Mouse (Mus musculus): ENCODE measurements around the gene Tecr. TPM values are rescaled to one million over a fixed set of nuclear protein-coding genes. Genes with fewer than 3 reads are reported as not detected.

Tecr gene
- 629 and 635 TPM in 2 replicates for polyA plus RNA-seq (2014; fragmentation: Nextera tagmentation; extraction: Ambion mirVana)

DNA sequence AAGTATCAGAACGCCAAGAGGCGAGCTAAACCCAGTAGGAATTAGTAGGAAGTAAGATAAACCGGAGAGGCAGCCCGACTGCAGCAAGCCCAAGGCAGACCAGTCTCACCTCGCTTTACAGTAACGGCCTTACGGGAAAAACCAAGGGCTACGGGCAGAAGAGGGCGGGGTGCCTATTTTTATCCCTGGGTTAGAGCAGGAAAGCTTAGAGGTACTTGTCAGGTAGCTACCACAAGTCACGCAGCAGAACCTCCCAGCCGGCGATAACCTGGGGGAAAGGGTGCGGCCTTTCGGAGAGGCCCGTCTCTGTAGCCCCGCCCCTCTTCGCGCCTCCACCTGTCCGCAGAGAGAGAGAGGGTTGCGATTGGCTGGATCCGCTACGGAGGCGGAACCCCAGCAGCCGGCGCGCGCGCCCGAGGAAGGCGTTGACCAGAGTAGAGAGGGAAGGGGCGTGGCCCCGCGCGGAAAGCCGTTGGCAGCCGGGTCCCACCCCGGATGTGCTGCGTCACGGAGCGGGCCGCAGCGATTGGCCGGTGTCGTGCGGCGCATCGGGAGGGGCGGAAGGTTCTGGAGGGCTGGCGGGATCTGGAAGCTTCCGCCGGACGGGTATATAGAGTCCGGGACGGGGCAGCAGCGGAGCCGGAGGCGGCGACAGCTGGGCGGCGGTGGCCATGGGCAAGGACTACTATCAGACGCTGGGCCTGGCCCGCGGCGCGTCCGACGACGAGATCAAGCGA is at the start of gene Tecr, which contains the start of gene Dnajb1:
Gene Tecr (minus strand): TSS at position 311 of the 737 bp plus-strand sequence.
Gene Dnajb1 (plus strand): TSS at position 533 of the 737 bp plus-strand sequence.
- peak within 1 kb of the TSS; percentile 95 for H3K4me2 ChIP-seq (replicated peaks; ENCODE audit: low read depth, low read length)
- H3K36me3 ChIP-seq (ENCODE audit: control insufficient read depth, insufficient read depth, low read length): peaks cover 32% of the 10 kb centered on the region
- peak within 1 kb of the TSS; percentile 98 for H3K27ac ChIP-seq (ENCODE audit: low read length)
- peak; percentile 96 for ATAC-seq (ENCODE audit: insufficient number of reproducible peaks, insufficient read depth, low FRiP score, low read depth)
- H3K9ac ChIP-seq (replicated peaks; ENCODE audit: low read depth, low read length): peak within 1 kb of the TSS; percentile 84
- H3K27me3 ChIP-seq (ENCODE audit: control insufficient read depth, insufficient read depth, low read length): no peaks in the 10 kb centered on the region
- H3K9me3 ChIP-seq (ENCODE audit: control insufficient read depth, low read depth, low read length): no peaks in the 10 kb centered on the region
- H3K4me1 ChIP-seq (ENCODE audit: control insufficient read depth, insufficient read depth, low read length): peaks cover 14% of the 10 kb centered on the region
- WGBS: under 1% methylated on average over 66 of the region's 69 CpGs
- peak within 1 kb of the TSS; percentile 76 for H3K4me3 ChIP-seq (ENCODE audit: low read depth, low read length)

DNA sequence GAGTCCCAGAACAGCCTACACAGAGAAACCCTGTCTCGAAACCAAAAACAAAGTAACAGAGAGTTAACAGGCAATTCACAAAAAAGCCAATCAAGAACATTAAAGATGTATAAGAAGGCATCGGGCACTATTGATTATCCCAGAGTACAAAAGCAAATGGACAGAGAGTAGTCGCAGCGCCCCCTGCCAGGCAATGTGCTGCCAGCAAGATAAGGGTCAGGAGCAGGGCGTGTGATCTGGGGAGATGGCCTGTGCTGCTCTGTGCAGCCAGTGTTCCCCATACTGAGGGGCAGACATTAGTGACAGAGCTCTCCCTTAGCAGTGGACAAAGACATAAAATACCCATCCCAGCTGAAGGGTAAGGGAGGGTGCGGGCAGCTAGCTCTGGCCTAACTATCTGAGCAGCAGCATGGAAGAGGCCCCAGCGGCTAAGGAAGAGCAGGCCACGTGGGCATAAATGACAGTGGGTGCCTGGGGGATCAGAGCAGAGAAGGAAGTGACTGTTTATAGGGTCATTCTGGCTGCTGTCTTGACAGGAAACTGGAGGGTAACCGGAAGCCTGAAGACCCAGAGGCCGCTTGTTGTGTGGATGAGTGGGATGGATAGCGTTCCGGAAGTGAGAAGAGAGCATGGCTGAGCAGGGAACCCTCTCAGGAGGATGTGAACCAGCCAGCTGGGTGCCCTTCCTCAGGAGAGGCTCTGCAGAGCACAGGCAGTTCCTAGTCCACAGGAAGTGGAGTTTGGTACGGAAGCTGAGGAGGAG is 48.9 kb upstream of the Tecr start:
- Histone ChIP-seq H3K4me1 (ENCODE audit: control insufficient read depth, insufficient read depth, low read length) (peaks cover 30% of the 10 kb centered on the region), H3K4me3 (ENCODE audit: low read depth, low read length) (no peak overlapping the region), H3K4me2 (replicated peaks; ENCODE audit: low read depth, low read length) (no peak overlapping the region), H3K27ac (ENCODE audit: low read length) (peak overlapping the region; percentile 15; the same call in 1 of the 2 replicates), H3K36me3 (ENCODE audit: control insufficient read depth, insufficient read depth, low read length) (no peaks in the 10 kb centered on the region; the same call in 1 of the 2 replicates), H3K9ac (replicated peaks; ENCODE audit: low read depth, low read length) (no peak overlapping the region), H3K9me3 (ENCODE audit: control insufficient read depth, low read depth, low read length) (no peaks in the 10 kb centered on the region), H3K27me3 (ENCODE audit: control insufficient read depth, insufficient read depth, low read length) (no peaks in the 10 kb centered on the region)
- ATAC-seq (ENCODE audit: insufficient number of reproducible peaks, insufficient read depth, low FRiP score, low read depth): no peak
- 78% methylated on average over 13 of the region's 13 CpGs for WGBS

GRCm38 (mm10) chr8:83656043-83656442 is 48.3 kb upstream of the Tecr start:
- peaks cover 24% of the 10 kb centered on the region for H3K4me1 ChIP-seq (ENCODE audit: control insufficient read depth, insufficient read depth, low read length)
- no peaks in the 10 kb centered on the region for H3K9me3 ChIP-seq (ENCODE audit: control insufficient read depth, low read depth, low read length)
- no peak overlapping the region for H3K9ac ChIP-seq (replicated peaks; ENCODE audit: low read depth, low read length)
- 89% methylated on average over 9 of the region's 9 CpGs for WGBS
- no peak overlapping the region for H3K4me3 ChIP-seq (ENCODE audit: low read depth, low read length)
- no peak for ATAC-seq (ENCODE audit: insufficient number of reproducible peaks, insufficient read depth, low FRiP score, low read depth)
- no peaks in the 10 kb centered on the region for H3K27me3 ChIP-seq (ENCODE audit: control insufficient read depth, insufficient read depth, low read length)
- no peaks in the 10 kb centered on the region; the same call in 1 of the 2 replicates for H3K36me3 ChIP-seq (ENCODE audit: control insufficient read depth, insufficient read depth, low read length)
- no peak overlapping the region for H3K4me2 ChIP-seq (replicated peaks; ENCODE audit: low read depth, low read length)
- no peak overlapping the region for H3K27ac ChIP-seq (ENCODE audit: low read length)

DNA sequence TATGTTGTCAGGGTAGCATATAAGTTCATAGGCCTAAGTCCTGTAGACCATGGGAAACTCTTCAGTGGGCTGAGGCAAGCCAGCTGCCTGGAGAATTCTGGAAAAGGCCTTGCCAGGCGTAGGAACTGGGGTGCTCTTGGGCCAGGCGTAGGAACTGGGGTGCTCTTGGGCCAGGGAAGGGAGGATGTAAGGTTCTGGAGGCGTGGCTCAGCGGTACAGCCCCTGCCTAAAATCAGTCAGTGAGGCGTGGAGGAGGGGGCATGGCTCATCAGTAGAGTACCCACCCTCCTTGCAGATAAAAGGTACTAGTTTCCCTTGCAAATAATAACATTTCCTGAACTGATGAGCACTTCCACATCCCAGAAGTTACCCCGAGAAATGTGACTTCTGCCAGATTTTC is 47.0 kb upstream of the Tecr start:
- Histone ChIP-seq H3K9ac (replicated peaks; ENCODE audit: low read depth, low read length) (no peak overlapping the region), H3K27me3 (ENCODE audit: control insufficient read depth, insufficient read depth, low read length) (no peaks in the 10 kb centered on the region), H3K36me3 (ENCODE audit: control insufficient read depth, insufficient read depth, low read length) (no peaks in the 10 kb centered on the region; the same call in 1 of the 2 replicates), H3K27ac (ENCODE audit: low read length) (no peak overlapping the region), H3K9me3 (ENCODE audit: control insufficient read depth, low read depth, low read length) (no peaks in the 10 kb centered on the region), H3K4me1 (ENCODE audit: control insufficient read depth, insufficient read depth, low read length) (peaks cover 12% of the 10 kb centered on the region; the same call in 1 of the 2 replicates), H3K4me3 (ENCODE audit: low read depth, low read length) (no peak overlapping the region), H3K4me2 (replicated peaks; ENCODE audit: low read depth, low read length) (no peak overlapping the region)
- ATAC-seq (ENCODE audit: insufficient number of reproducible peaks, insufficient read depth, low FRiP score, low read depth): no peak
- WGBS: 93% methylated on average over 6 of the region's 6 CpGs

DNA sequence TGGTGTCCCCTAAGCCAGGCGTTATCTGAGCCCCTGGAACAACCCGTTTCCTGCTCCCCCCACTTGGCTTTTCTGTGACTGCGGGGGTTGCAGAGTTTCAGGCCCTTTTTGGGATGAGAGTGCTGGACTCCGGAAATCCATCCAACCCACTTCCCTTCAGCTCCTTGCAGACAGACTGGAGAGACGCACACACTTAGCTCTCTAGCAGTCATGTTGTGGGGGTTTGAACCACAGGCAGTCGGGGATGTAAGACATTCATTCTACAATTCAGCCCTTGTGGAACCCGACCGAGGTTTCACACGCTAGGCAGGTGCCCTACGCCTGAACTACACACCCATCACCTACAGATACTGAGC is 45.9 kb upstream of the Tecr start:
- WGBS: 31% methylated on average over 10 of the region's 10 CpGs
- H3K4me3 ChIP-seq (ENCODE audit: low read depth, low read length): peak overlapping the region; percentile 96
- 0 out of 2 replicates have a peak overlapping the region, but pooled peaks have one; percentile 88 for H3K9ac ChIP-seq (replicated peaks; ENCODE audit: low read depth, low read length)
- H3K9me3 ChIP-seq (ENCODE audit: control insufficient read depth, low read depth, low read length): no peaks in the 10 kb centered on the region
- H3K27me3 ChIP-seq (ENCODE audit: control insufficient read depth, insufficient read depth, low read length): no peaks in the 10 kb centered on the region
- H3K36me3 ChIP-seq (ENCODE audit: control insufficient read depth, insufficient read depth, low read length): no peaks in the 10 kb centered on the region; the same call in 1 of the 2 replicates
- peaks cover 12% of the 10 kb centered on the region; the same call in 1 of the 2 replicates for H3K4me1 ChIP-seq (ENCODE audit: control insufficient read depth, insufficient read depth, low read length)
- ATAC-seq (ENCODE audit: insufficient number of reproducible peaks, insufficient read depth, low FRiP score, low read depth): no peak
- H3K27ac ChIP-seq (ENCODE audit: low read length): peak overlapping the region; percentile 82; the same call in 1 of the 2 replicates
- H3K4me2 ChIP-seq (replicated peaks; ENCODE audit: low read depth, low read length): peak overlapping the region; percentile 97

DNA sequence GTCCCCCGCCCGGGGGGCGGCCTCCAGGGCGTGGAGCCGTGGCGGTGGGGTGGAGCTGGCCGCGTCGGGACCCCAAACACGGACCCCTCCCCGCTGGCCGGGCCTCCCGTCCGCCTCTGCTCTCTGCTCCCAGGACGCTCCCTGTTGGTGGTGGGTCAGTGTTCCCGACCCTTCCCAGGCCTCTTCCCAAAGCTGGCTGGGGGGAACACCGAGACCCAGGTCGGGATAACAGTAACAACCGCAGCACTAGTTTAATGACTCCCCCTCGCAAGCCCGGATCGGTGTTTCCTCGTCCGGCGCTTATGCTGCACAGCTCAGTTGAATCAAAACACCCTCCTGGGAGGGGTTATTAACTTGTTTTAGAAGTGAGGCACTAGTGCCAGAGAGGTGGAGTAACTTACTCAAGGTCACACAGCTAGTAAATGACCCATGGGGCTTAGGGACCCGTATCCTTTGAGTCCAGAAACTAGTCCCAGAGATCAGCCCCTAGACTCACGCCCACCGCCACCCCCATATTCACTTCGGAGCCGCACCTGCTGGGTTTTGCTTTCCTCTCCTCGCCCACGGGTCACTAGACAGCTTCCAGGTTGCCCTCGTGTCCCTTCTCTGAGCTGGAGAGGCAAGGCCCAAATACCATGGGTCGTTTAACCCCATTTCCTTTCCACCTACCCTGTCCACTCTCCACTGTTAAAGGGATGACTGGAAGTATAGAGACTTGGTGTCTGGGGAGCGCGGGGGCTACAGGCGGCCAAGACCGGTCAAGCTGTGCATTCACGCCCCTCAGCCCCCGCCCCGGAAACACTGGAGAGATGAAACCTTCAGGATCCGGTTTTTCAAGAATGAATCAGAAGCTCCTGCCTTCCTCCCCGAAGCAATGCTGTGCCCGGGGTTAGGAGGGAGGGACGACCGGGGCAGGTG is 45.2 kb upstream of the Tecr start:
- no peak; the same call in 1 of the 2 replicates for ATAC-seq (ENCODE audit: insufficient number of reproducible peaks, insufficient read depth, low FRiP score, low read depth)
- peak overlapping the region; percentile 88 for H3K9ac ChIP-seq (replicated peaks; ENCODE audit: low read depth, low read length)
- WGBS: 2% methylated on average over 46 of the region's 46 CpGs
- no peaks in the 10 kb centered on the region for H3K9me3 ChIP-seq (ENCODE audit: control insufficient read depth, low read depth, low read length)
- H3K4me2 ChIP-seq (replicated peaks; ENCODE audit: low read depth, low read length): peak overlapping the region; percentile 97
- peaks cover 12% of the 10 kb centered on the region; the same call in 1 of the 2 replicates for H3K4me1 ChIP-seq (ENCODE audit: control insufficient read depth, insufficient read depth, low read length)
- H3K27ac ChIP-seq (ENCODE audit: low read length): peak overlapping the region; percentile 82
- no peaks in the 10 kb centered on the region; the same call in 1 of the 2 replicates for H3K36me3 ChIP-seq (ENCODE audit: control insufficient read depth, insufficient read depth, low read length)
- peak overlapping the region; percentile 96 for H3K4me3 ChIP-seq (ENCODE audit: low read depth, low read length)
- H3K27me3 ChIP-seq (ENCODE audit: control insufficient read depth, insufficient read depth, low read length): no peaks in the 10 kb centered on the region

DNA sequence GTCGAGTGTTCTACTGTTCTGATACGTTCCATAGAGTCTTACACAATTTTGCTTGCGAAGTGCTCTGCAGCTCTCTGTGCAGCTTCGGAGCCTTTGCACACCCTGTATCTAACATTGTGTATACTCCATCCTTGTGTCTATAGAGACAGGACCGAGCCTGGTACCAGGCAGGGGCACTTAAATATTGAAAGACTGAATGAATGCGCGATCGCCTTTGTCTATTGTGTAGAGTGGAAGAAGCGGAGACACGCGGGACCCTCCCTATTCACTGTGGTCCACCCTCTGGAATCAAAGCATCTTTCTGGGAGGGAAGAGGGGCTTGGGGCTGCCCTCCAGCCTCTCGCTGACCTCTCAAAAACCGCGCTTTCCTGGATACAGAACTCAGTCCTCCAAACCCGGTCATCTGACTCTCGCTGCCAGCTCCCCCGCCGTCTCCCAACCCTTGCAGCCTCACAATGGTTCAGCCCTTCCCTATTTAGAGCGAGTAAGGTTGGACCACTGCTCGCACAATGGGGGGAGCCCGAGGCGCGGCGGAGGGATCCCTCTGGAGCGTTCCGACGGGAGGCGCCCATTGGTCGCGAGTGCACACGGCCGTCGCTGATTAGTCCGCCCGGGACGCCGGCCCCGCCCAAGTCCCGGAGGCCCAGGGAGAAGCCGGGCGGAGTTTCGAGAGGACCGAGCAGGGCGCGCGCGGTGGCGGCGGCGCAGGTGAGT is 44.4 kb upstream of the Tecr start, which contains the start of gene Gipc1:
Gene Gipc1 (plus strand): TSS at position 648 of the 714 bp plus-strand sequence.
- Histone ChIP-seq H3K4me1 (ENCODE audit: control insufficient read depth, insufficient read depth, low read length) (peaks cover 12% of the 10 kb centered on the region; the same call in 1 of the 2 replicates), H3K4me3 (ENCODE audit: low read depth, low read length) (peak within 1 kb of the TSS; percentile 96), H3K27me3 (ENCODE audit: control insufficient read depth, insufficient read depth, low read length) (no peaks in the 10 kb centered on the region), H3K9ac (replicated peaks; ENCODE audit: low read depth, low read length) (peak within 1 kb of the TSS; percentile 88), H3K4me2 (replicated peaks; ENCODE audit: low read depth, low read length) (peak within 1 kb of the TSS; percentile 97), H3K36me3 (ENCODE audit: control insufficient read depth, insufficient read depth, low read length) (no peaks in the 10 kb centered on the region; the same call in 1 of the 2 replicates), H3K27ac (ENCODE audit: low read length) (peak within 1 kb of the TSS; percentile 86), H3K9me3 (ENCODE audit: control insufficient read depth, low read depth, low read length) (no peaks in the 10 kb centered on the region)
- peak; percentile 95 for ATAC-seq (ENCODE audit: insufficient number of reproducible peaks, insufficient read depth, low FRiP score, low read depth)
- 4% methylated on average over 50 of the region's 50 CpGs for WGBS

Measured in stomach, embryonic 14.5 days (tissue).